Mouse (Mus musculus) B cell, adult (primary cell): Measurements from ENCODE around the gene Vmn2r100. TPM values are rescaled to one million over a fixed set of nuclear protein-coding genes. Genes with fewer than 3 reads are reported as not detected.

ENCODE experiments used
- total RNA-seq: library from RNA; stranded (reverse); gene quantifications from 4 replicates; pipeline ENCODE4 v1.2.4, GENCODE M21; 2023; ENCODE audit not compliant: inconsistent age

Vmn2r100 gene
- total RNA-seq, result not detected in 4 replicates

GRCm38 (mm10) chr17:19504432-19504831 lies at the start of gene Vmn2r100:
Vmn2r100 (plus strand) TSS chr17:19504732.

DNA sequence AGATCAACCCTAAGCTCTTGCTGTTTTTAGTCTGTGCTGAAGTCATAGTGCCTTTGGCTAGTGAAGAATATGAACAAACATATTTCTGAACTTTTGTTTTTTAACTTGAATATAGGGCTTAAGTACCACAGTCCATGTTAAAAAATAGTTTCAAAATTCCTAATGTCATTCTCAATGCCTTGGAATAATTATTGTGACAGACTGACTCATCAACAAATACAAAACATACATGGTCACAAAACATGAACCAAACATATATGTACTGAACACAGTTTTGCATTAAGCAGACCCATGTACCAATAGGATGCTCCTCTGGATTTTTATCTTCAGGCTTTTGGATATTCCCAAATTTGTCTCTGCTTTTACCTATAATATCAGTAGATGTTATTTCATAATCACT lies 72.4 kb downstream of the Vmn2r100 start, which contains the start of gene Vmn2r101:
Gene Vmn2r101, plus strand, starts transcription at position 301 of the 400 bp plus-strand sequence.

Other genes starting within 250 kb of the Vmn2r100 start
- not detected in 4 replicates for gene Vmn2r99, start 142.8 kb upstream of the Vmn2r100 start, total RNA-seq
- not detected in 4 replicates for gene Vmn2r101, start 72.5 kb downstream of the Vmn2r100 start, total RNA-seq
- gene Vmn2r102, start 155.6 kb downstream of the Vmn2r100 start, total RNA-seq, result not detected in 4 replicates